Mouse (Mus musculus) hindbrain, embryonic 11.5 days (tissue): ENCODE results near the gene Kpna7. TPM values are rescaled to one million over a fixed set of nuclear protein-coding genes. Genes with fewer than 3 reads are reported as not detected.

ENCODE experiments used
- ATAC-seq: fragments of 200-750 bp; cut with Nextera tagmentation; 2 replicates; pipeline ENCODE4 v1.8.0; 2017; ENCODE audit warnings: mild to moderate bottlenecking, moderate TSS enrichment, moderate library complexity; ENCODE audit not compliant: low FRiP score
- DNase-seq: peaks from one replicate; pipeline ENCODE4 v3.0.0-alpha.2; 2015; ENCODE audit warnings: low spot score
- H3K27ac ChIP-seq: fragments of 300-500 bp; sonication (generic); 2 replicates; pipeline ENCODE4 v1.5.1; 2014; ENCODE audit warnings: mild to moderate bottlenecking, low read depth, low read length
- H3K27me3 ChIP-seq: fragments of 300-500 bp; sonication (generic); 2 replicates; pipeline ENCODE4 v1.6.1; 2014; ENCODE audit warnings: mild to moderate bottlenecking, low read length, moderate library complexity, mixed read lengths; ENCODE audit not compliant: control insufficient read depth, insufficient read depth
- H3K36me3 ChIP-seq: fragments of 300-500 bp; sonication (generic); 2 replicates; pipeline ENCODE4 v1.6.1; 2014; ENCODE audit warnings: mild to moderate bottlenecking, low read length, moderate library complexity, mixed read lengths; ENCODE audit not compliant: control insufficient read depth, insufficient read depth
- H3K4me1 ChIP-seq: fragments of 300-500 bp; sonication (generic); replicated peaks from 2 replicates; pipeline ENCODE4 v1.6.1; 2014; ENCODE audit warnings: low read length, mixed read lengths; ENCODE audit not compliant: control insufficient read depth, insufficient read depth
- H3K4me2 ChIP-seq: fragments of 300-500 bp; sonication (generic); replicated peaks from 2 replicates; pipeline ENCODE4 v1.6.1; 2014; ENCODE audit warnings: mild to moderate bottlenecking, low read depth, low read length
- H3K4me3 ChIP-seq: fragments of 300-500 bp; sonication (generic); 2 replicates; pipeline ENCODE4 v1.5.1; 2014; ENCODE audit warnings: low read depth, low read length
- H3K9ac ChIP-seq: fragments of 300-500 bp; sonication (generic); 2 replicates; pipeline ENCODE4 v1.6.1; 2014; ENCODE audit warnings: low read depth, low read length
- H3K9me3 ChIP-seq: fragments of 300-500 bp; sonication (generic); 2 replicates; pipeline ENCODE4 v1.6.1; 2016; ENCODE audit warnings: low read length; ENCODE audit not compliant: control insufficient read depth
- WGBS: fragments of 180-500 bp; shearing (Covaris S2); extraction: QIAGEN DNeasy Blood & Tissue Kit; methylation state at CpG from one replicate; pipeline ENCODE4 v1.1.7; 2014; 5-methylcytosine and 5-hydroxymethylcytosine counted together
- polyA plus RNA-seq: library from polyadenylated mRNA; unstranded; fragments of >200 nt; fragmentation: Nextera tagmentation; extraction: Ambion mirVana; gene quantifications from 2 replicates; pipeline ENCODE4 v1.2.1, GENCODE M21; 2014

The Kpna7 gene
- polyA plus RNA-seq, 1 experiment from 2014 or later: not detected

- no peak for ATAC-seq
- peak; percentile 22 for DNase-seq
- Histone ChIP-seq H3K9me3 (no peaks in the 10 kb centered on the region), H3K27me3 (peaks cover 4% of the 10 kb centered on the region), H3K4me3 (no peak overlapping the region), H3K36me3 (no peaks in the 10 kb centered on the region), H3K4me1 (no peaks in the 10 kb centered on the region), H3K4me2 (no peak overlapping the region), H3K27ac (no peak overlapping the region), H3K9ac (no peak overlapping the region)
- WGBS: 87% methylated on average over 2 of the region's 2 CpGs
Measured at GRCm38 (mm10) chr5:145119385-145119784, 35.6 kb upstream of the Kpna7 start.

GRCm38 (mm10) chr5:145118461-145118860, 34.6 kb upstream of the Kpna7 start:
- Histone ChIP-seq H3K36me3 (no peaks in the 10 kb centered on the region), H3K4me1 (no peaks in the 10 kb centered on the region), H3K27ac (no peak overlapping the region), H3K9me3 (no peaks in the 10 kb centered on the region), H3K9ac (no peak overlapping the region), H3K27me3 (peaks cover 6% of the 10 kb centered on the region), H3K4me3 (no peak overlapping the region), H3K4me2 (no peak overlapping the region)
- whole genome bisulfite sequencing: 92% methylated on average over 5 of the region's 5 CpGs
- no peak for DNase-seq
- ATAC-seq: no peak

GRCm38 (mm10) chr5:145118005-145118404, 34.2 kb upstream of the Kpna7 start:
- Histone ChIP-seq H3K4me1 (no peaks in the 10 kb centered on the region), H3K9me3 (no peaks in the 10 kb centered on the region), H3K4me2 (no peak overlapping the region), H3K27ac (no peak overlapping the region), H3K27me3 (peaks cover 6% of the 10 kb centered on the region), H3K4me3 (no peak overlapping the region), H3K36me3 (no peaks in the 10 kb centered on the region), H3K9ac (no peak overlapping the region)
- no peak for DNase-seq
- 65% methylated on average over 6 of the region's 6 CpGs for WGBS
- ATAC-seq: no peak

GRCm38 (mm10) chr5:145116916-145117315, 33.1 kb upstream of the Kpna7 start:
- Histone ChIP-seq H3K9me3 (no peaks in the 10 kb centered on the region), H3K27me3 (peaks cover 6% of the 10 kb centered on the region), H3K27ac (no peak overlapping the region), H3K4me1 (no peaks in the 10 kb centered on the region), H3K4me2 (no peak overlapping the region), H3K9ac (no peak overlapping the region), H3K4me3 (no peak overlapping the region; the same call in 1 of the 2 replicates), H3K36me3 (no peaks in the 10 kb centered on the region)
- WGBS: 39% methylated on average over 10 of the region's 10 CpGs
- no peak for ATAC-seq
- DNase-seq: peak; percentile 69

GRCm38 (mm10) chr5:145116316-145116715, 32.5 kb upstream of the Kpna7 start:
- Histone ChIP-seq H3K4me2 (no peak overlapping the region), H3K4me3 (no peak overlapping the region), H3K9me3 (no peaks in the 10 kb centered on the region), H3K27ac (no peak overlapping the region), H3K27me3 (peaks cover 6% of the 10 kb centered on the region), H3K9ac (no peak overlapping the region), H3K4me1 (no peaks in the 10 kb centered on the region), H3K36me3 (no peaks in the 10 kb centered on the region)
- WGBS: 56% methylated on average over 4 of the region's 4 CpGs
- ATAC-seq: no peak
- DNase-seq: no peak

- no peak overlapping the region for H3K27ac ChIP-seq
- no peak overlapping the region for H3K9ac ChIP-seq
- 93% methylated on average over 5 of the region's 5 CpGs for WGBS
- ATAC-seq (no peak), DNase-seq (no peak)
- no peaks in the 10 kb centered on the region for H3K36me3 ChIP-seq
- H3K4me1 ChIP-seq: no peaks in the 10 kb centered on the region
- H3K4me2 ChIP-seq: no peak overlapping the region
- no peaks in the 10 kb centered on the region for H3K9me3 ChIP-seq
- no peak overlapping the region for H3K4me3 ChIP-seq
- H3K27me3 ChIP-seq: peaks cover 6% of the 10 kb centered on the region
Measured at GRCm38 (mm10) chr5:145115736-145116135, 31.9 kb upstream of the Kpna7 start.

GRCm38 (mm10) chr5:145114606-145115473, 31.0 kb upstream of the Kpna7 start:
- 19% methylated on average over 40 of the region's 40 CpGs for WGBS
- no peak overlapping the region for H3K27ac ChIP-seq
- no peak for ATAC-seq

GRCm38 (mm10) chr5:145114071-145114605, 30.3 kb upstream of the Kpna7 start, which contains the start of gene Arpc1b:
Arpc1b (plus strand) TSS chr5:145114215.
- H3K4me2 ChIP-seq: peak within 1 kb of the TSS; percentile 45
- ATAC-seq (peak; percentile 67), DNase-seq (peak; percentile 68)
- H3K9me3 ChIP-seq: no peaks in the 10 kb centered on the region
- peaks cover 6% of the 10 kb centered on the region for H3K27me3 ChIP-seq
- H3K27ac ChIP-seq: no peak within 1 kb of the TSS
- no peaks in the 10 kb centered on the region for H3K4me1 ChIP-seq
- peak within 1 kb of the TSS; percentile 42; the same call in 1 of the 2 replicates for H3K9ac ChIP-seq
- WGBS: under 1% methylated on average over 41 of the region's 53 CpGs
- no peaks in the 10 kb centered on the region for H3K36me3 ChIP-seq
- peak within 1 kb of the TSS; percentile 38 for H3K4me3 ChIP-seq

More at GRCm38 (mm10) chr5:145114606-145115473, 31.0 kb upstream of the Kpna7 start:
- H3K9ac ChIP-seq: peak overlapping the region; percentile 42; the same call in 1 of the 2 replicates
- H3K4me1 ChIP-seq: no peaks in the 10 kb centered on the region
- DNase-seq: peak; percentile 39
- peak overlapping the region; percentile 38 for H3K4me3 ChIP-seq
- H3K9me3 ChIP-seq: no peaks in the 10 kb centered on the region
- H3K4me2 ChIP-seq: peak overlapping the region; percentile 45
- no peaks in the 10 kb centered on the region for H3K36me3 ChIP-seq
- peaks cover 6% of the 10 kb centered on the region for H3K27me3 ChIP-seq
